Mouse (Mus musculus) CH12.LX (cell line): ENCODE measurements at regions not wholly inside any gene's neighbourhood (a gene's known extent, or its start where the extent isn't known, plus 50 kb on each side); places are given as distances from the start of the nearest gene placed in this dataset.

Experiments used
- DNase-seq: peaks from one replicate; pipeline ENCODE4 v3.0.0-alpha.2; 2013; ENCODE audit errors: extremely low read depth
- H3K27ac ChIP-seq: 2 replicates; pipeline ENCODE4 v1.5.1; 2012; ENCODE audit warnings: low read depth, mild to moderate bottlenecking, control low read depth, moderate library complexity; ENCODE audit not compliant: insufficient read depth
- H3K27me3 ChIP-seq: replicated peaks from 2 replicates; pipeline ENCODE3; 2012; ENCODE audit warnings: inconsistent platforms
- H3K36me3 ChIP-seq, 2 experiments: replicated peaks in 1 of 2; 2 replicates each; pipeline versions ENCODE3 to v1.6.1; 2012; ENCODE audit warnings: inconsistent platforms in 1 of 2, low read length in 1 of 2, mild to moderate bottlenecking in 1 of 2, mixed read lengths in 1 of 2, moderate library complexity in 1 of 2; ENCODE audit not compliant: control insufficient read depth in 1 of 2, insufficient read depth in 1 of 2
- H3K4me1 ChIP-seq, 2 experiments: 2 replicates each; pipeline ENCODE4 v1.6.1; 2012; ENCODE audit warnings: inconsistent platforms in 1 of 2, moderate library complexity in 1 of 2; ENCODE audit not compliant: insufficient read depth in 2 of 2, control insufficient read depth in 1 of 2
- H3K4me2 ChIP-seq: 2 replicates; pipeline ENCODE4 v1.6.1; 2012; ENCODE audit warnings: low read depth, mild to moderate bottlenecking, control low read depth; ENCODE audit not compliant: poor library complexity, insufficient read depth, severe bottlenecking
- H3K4me3 ChIP-seq, 3 experiments: fragments of 150-350 bp in 1 of 3; sonication (generic) in 1 of 3; replicated peaks in 1 of 3; 2 replicates each; pipeline versions ENCODE3 to v1.5.1; 2011 to 2012; ENCODE audit warnings: low read depth in 2 of 3, low read length in 2 of 3, mild to moderate bottlenecking in 2 of 3, moderate library complexity in 2 of 3, control low read depth in 1 of 3, improper control_type of control experiment in 1 of 3, inconsistent platforms in 1 of 3, mixed read lengths in 1 of 3; ENCODE audit not compliant: poor library complexity in 1 of 3
- H3K79me2 ChIP-seq: replicated peaks from 2 replicates; pipeline ENCODE4 v1.6.1; 2012; ENCODE audit warnings: mild to moderate bottlenecking, moderate library complexity; ENCODE audit not compliant: control insufficient read depth, poor library complexity, insufficient read depth, severe bottlenecking; ENCODE audit errors: extremely low read depth
- H3K9ac ChIP-seq: 2 replicates; pipeline ENCODE4 v1.6.1; 2012; ENCODE audit warnings: low read depth, mild to moderate bottlenecking, control low read depth, moderate library complexity; ENCODE audit not compliant: insufficient read depth
- H3K9me3 ChIP-seq: replicated peaks from 2 replicates; pipeline ENCODE3; 2012; ENCODE audit warnings: low read length, inconsistent platforms, mixed read lengths
- CHD2 ChIP-seq: IDR thresholded peaks from 2 replicates; pipeline ENCODE4 v1.6.1; 2011; ENCODE audit warnings: low read length, improper control_type of control experiment
- CTCF ChIP-seq, 2 experiments: IDR thresholded peaks in 1 of 2; conservative IDR thresholded peaks in 1 of 2; 2 replicates each; pipeline ENCODE4 v1.5.1; 2011 to 2012; ENCODE audit warnings: low read depth in 2 of 2, low read length in 2 of 2, improper control_type of control experiment in 1 of 2, inconsistent platforms in 1 of 2, mild to moderate bottlenecking in 1 of 2, moderate library complexity in 1 of 2
- E2F4 ChIP-seq: IDR thresholded peaks from 2 replicates; pipeline ENCODE4 v1.6.1; 2011; ENCODE audit warnings: low read depth, low read length, improper control_type of control experiment; ENCODE audit not compliant: insufficient replicate concordance
- ETS1 ChIP-seq: conservative IDR thresholded peaks from 2 replicates; pipeline ENCODE4 v1.6.1; 2012; ENCODE audit warnings: low read depth, mild to moderate bottlenecking, inconsistent platforms, low read length, improper control_type of control experiment, moderate library complexity
- JUND ChIP-seq: conservative IDR thresholded peaks from 2 replicates; pipeline ENCODE4 v1.6.1; 2011; ENCODE audit warnings: low read depth, low read length, improper control_type of control experiment
- KAT2A ChIP-seq: IDR thresholded peaks from 2 replicates; pipeline ENCODE4 v1.6.1; 2012; ENCODE audit warnings: low read length, improper control_type of control experiment, inconsistent platforms; ENCODE audit not compliant: insufficient replicate concordance
- MAFK ChIP-seq: IDR thresholded peaks from 2 replicates; pipeline ENCODE4 v1.6.1; 2011; ENCODE audit warnings: low read length, improper control_type of control experiment; ENCODE audit not compliant: insufficient replicate concordance
- MAX ChIP-seq: IDR thresholded peaks from 2 replicates; pipeline ENCODE4 v1.6.1; 2011; ENCODE audit warnings: low read length, improper control_type of control experiment
- MEF2A ChIP-seq: IDR thresholded peaks from 2 replicates; pipeline ENCODE4 v1.6.1; 2014; ENCODE audit warnings: low read depth, mild to moderate bottlenecking, inconsistent platforms, low read length, improper control_type of control experiment, borderline replicate concordance
- MYC ChIP-seq: IDR thresholded peaks from 2 replicates; pipeline ENCODE4 v1.6.1; 2011; ENCODE audit warnings: low read depth, mild to moderate bottlenecking, improper control_type of control experiment, low read length
- NELFE ChIP-seq: IDR thresholded peaks from 2 replicates; pipeline ENCODE4 v1.6.1; 2011; ENCODE audit warnings: low read depth, low read length, improper control_type of control experiment
- PAX5 ChIP-seq: IDR thresholded peaks from 2 replicates; pipeline ENCODE4 v1.6.1; 2012; ENCODE audit warnings: low read length, inconsistent platforms, mixed read lengths
- RAD21 ChIP-seq: IDR thresholded peaks from 2 replicates; pipeline ENCODE4 v1.6.1; 2011; ENCODE audit warnings: low read depth, mild to moderate bottlenecking, low read length, improper control_type of control experiment, moderate library complexity
- RCOR1 ChIP-seq: conservative IDR thresholded peaks from 2 replicates; pipeline ENCODE4 v1.6.1; 2012; ENCODE audit warnings: low read depth, mild to moderate bottlenecking, inconsistent platforms, low read length, improper control_type of control experiment
- SMC3 ChIP-seq: IDR thresholded peaks from 2 replicates; pipeline ENCODE4 v1.6.1; 2011; ENCODE audit warnings: low read depth, low read length, improper control_type of control experiment
- TBP ChIP-seq: conservative IDR thresholded peaks from 2 replicates; pipeline ENCODE4 v1.6.1; 2011; ENCODE audit warnings: low read depth, low read length, improper control_type of control experiment
- UBTF ChIP-seq: IDR thresholded peaks from 2 replicates; pipeline ENCODE4 v1.6.1; 2012; ENCODE audit warnings: low read depth, mild to moderate bottlenecking, inconsistent platforms, low read length, improper control_type of control experiment, moderate library complexity
- USF1 ChIP-seq: IDR thresholded peaks from 2 replicates; pipeline ENCODE4 v1.6.1; 2014; ENCODE audit warnings: low read depth, mild to moderate bottlenecking, inconsistent platforms, low read length, improper control_type of control experiment
- USF2 ChIP-seq: conservative IDR thresholded peaks from 2 replicates; pipeline ENCODE4 v1.6.1; 2011; ENCODE audit warnings: low read depth, low read length, improper control_type of control experiment
- ZC3H11A ChIP-seq: IDR thresholded peaks from 2 replicates; pipeline ENCODE4 v1.6.1; 2012; ENCODE audit warnings: low read depth, mild to moderate bottlenecking, inconsistent platforms, low read length, improper control_type of control experiment
- ZMIZ1 ChIP-seq: IDR thresholded peaks from 2 replicates; pipeline ENCODE4 v1.6.1; 2012; ENCODE audit warnings: low read depth, mild to moderate bottlenecking, inconsistent platforms, low read length, improper control_type of control experiment
- dilution Hi-C: fragments of 300-500 bp; cut with MboI; formaldehyde crosslinking; loops from 2 replicates; pipeline ENCODE4 v1.14.3; 2020; ENCODE audit warnings: low sequenced_read_pairs; ENCODE audit not compliant: extremely low pct_unique_long_range_greater_than_20kb, extremely low pct_ligation_motif_present
- in situ Hi-C: fragments of 300-500 bp; cut with MboI; formaldehyde crosslinking; loops from 3 replicates; pipeline ENCODE4 v1.14.3; 2019; ENCODE audit warnings: low sequenced_read_pairs, low pct_ligation_motif_present, low pct_unique_long_range_greater_than_20kb, mixed read lengths

GRCm38 (mm10) chr13:6250106-6250505 lies 297.8 kb upstream of the Pitrm1 start:
- no peak for TF ChIP-seq PAX5
- no peak for TF ChIP-seq USF2
- TF ChIP-seq MAFK = no peak
- no peak for TF ChIP-seq RAD21
- no peak for TF ChIP-seq ETS1
- no peak for TF ChIP-seq KAT2A
- no peak for TF ChIP-seq E2F4
- no peak for TF ChIP-seq MEF2A
- no peak for TF ChIP-seq UBTF
- no peak for TF ChIP-seq CHD2
- TF ChIP-seq CTCF (conservative IDR thresholded peaks at IDR 0.05 in 1 of 2, IDR thresholded peaks at IDR 0.05 in 1 of 2; ENCODE audit: low read depth in 2 of 2, low read length in 2 of 2) = no peak
- TF ChIP-seq RCOR1 = no peak
- no peak for TF ChIP-seq NELFE
- TF ChIP-seq JUND = no peak
- no peak for TF ChIP-seq ZC3H11A
- TF ChIP-seq, all 38 proteins: peak for 0
- Histone ChIP-seq H3K36me3 (no peaks in the 10 kb centered on the region), H3K27ac (no peak overlapping the region), H3K4me2 (no peak overlapping the region), H3K79me2 (no peaks in the 10 kb centered on the region), H3K9me3 (no peaks in the 10 kb centered on the region), H3K27me3 (no peaks in the 10 kb centered on the region), H3K4me1 (no peaks in the 10 kb centered on the region), H3K9ac (no peak overlapping the region), H3K4me3 (no peak overlapping the region)
- in situ Hi-C loops = no loop called here
- dilution Hi-C loops = no loop called here
- DNase-seq = no peak

- Histone ChIP-seq H3K36me3 (no peaks in the 10 kb centered on the region), H3K9ac (no peak overlapping the region), H3K4me3 (no peak overlapping the region), H3K79me2 (no peaks in the 10 kb centered on the region), H3K9me3 (no peaks in the 10 kb centered on the region), H3K4me2 (no peak overlapping the region)
- DNase-seq = no peak
- TF ChIP-seq SMC3 = no peak
- no peak for TF ChIP-seq JUND
- TF ChIP-seq PAX5 = no peak
- no peak for TF ChIP-seq KAT2A
- no peak for TF ChIP-seq MYC
- TF ChIP-seq TBP = no peak
- TF ChIP-seq ETS1 = no peak
- no peak for TF ChIP-seq USF1
- TF ChIP-seq MAX = no peak
- TF ChIP-seq ZMIZ1 = no peak
- TF ChIP-seq, all 38 proteins: peak for 0
- dilution Hi-C loops (no loop called here), in situ Hi-C loops (no loop called here)
- H3K27me3 ChIP-seq = no peaks in the 10 kb centered on the region
- no peaks in the 10 kb centered on the region for H3K4me1 ChIP-seq
- H3K27ac ChIP-seq = no peak overlapping the region
Measured at GRCm38 (mm10) chr13:6251025-6251862, 296.7 kb upstream of the Pitrm1 start.
